Mouse (Mus musculus) lung, embryonic 16.5 days (tissue): ENCODE results near the gene Mroh3. TPM values are rescaled to one million over a fixed set of nuclear protein-coding genes. Genes with fewer than 3 reads are reported as not detected.

Experiments
- ATAC-seq: fragments of 200-750 bp; cut with Nextera tagmentation; 2 replicates; pipeline ENCODE4 v1.8.0; 2017; ENCODE audit warnings: low read depth, mild to moderate bottlenecking, moderate library complexity
- H3K27ac ChIP-seq: fragments of 300-500 bp; sonication (generic); 2 replicates; pipeline ENCODE4 v1.5.1; 2014; ENCODE audit warnings: mild to moderate bottlenecking, control low read depth, low read length
- H3K27me3 ChIP-seq: fragments of 300-500 bp; sonication (generic); 2 replicates; pipeline ENCODE4 v1.6.1; 2014; ENCODE audit warnings: low read depth, low read length, mixed read lengths; ENCODE audit not compliant: control insufficient read depth, insufficient read depth
- H3K36me3 ChIP-seq: fragments of 300-500 bp; sonication (generic); 2 replicates; pipeline ENCODE4 v1.6.1; 2014; ENCODE audit warnings: low read length; ENCODE audit not compliant: control insufficient read depth, insufficient read depth
- H3K4me1 ChIP-seq: fragments of 300-500 bp; sonication (generic); replicated peaks from 2 replicates; pipeline ENCODE4 v1.6.1; 2014; ENCODE audit warnings: low read length, mixed read lengths; ENCODE audit not compliant: control insufficient read depth, insufficient read depth
- H3K4me2 ChIP-seq: fragments of 300-500 bp; sonication (generic); 2 replicates; pipeline ENCODE4 v1.6.1; 2014; ENCODE audit warnings: low read depth, low read length, control low read depth
- H3K4me3 ChIP-seq: fragments of 300-500 bp; sonication (generic); 2 replicates; pipeline ENCODE4 v1.5.1; 2014; ENCODE audit warnings: mild to moderate bottlenecking, low read length, control low read depth
- H3K9ac ChIP-seq: fragments of 300-500 bp; sonication (generic); 2 replicates; pipeline ENCODE4 v1.6.1; 2014; ENCODE audit warnings: low read length, control low read depth
- H3K9me3 ChIP-seq: fragments of 300-500 bp; sonication (generic); 2 replicates; pipeline ENCODE4 v1.6.1; 2016; ENCODE audit warnings: low read length; ENCODE audit not compliant: control insufficient read depth
- WGBS: fragments of 180-500 bp; shearing (Covaris S2); extraction: QIAGEN DNeasy Blood & Tissue Kit; methylation state at CpG from one replicate; pipeline ENCODE4 v1.1.7; 2014; 5-methylcytosine and 5-hydroxymethylcytosine counted together
- polyA plus RNA-seq: library from polyadenylated mRNA; unstranded; fragments of >200 nt; fragmentation: Nextera tagmentation; extraction: Ambion mirVana; gene quantifications from 2 replicates; pipeline ENCODE4 v1.2.1, GENCODE M21; 2015

Mroh3 gene
- polyA plus RNA-seq, 1 experiment from 2014 or later = not detected

GRCm38 (mm10) chr1:136220037-136220871, 7.6 kb upstream of the Mroh3 start:
- Histone ChIP-seq H3K27me3 (no peaks in the 10 kb centered on the region), H3K9ac (no peak overlapping the region), H3K4me2 (no peak overlapping the region), H3K9me3 (no peaks in the 10 kb centered on the region), H3K27ac (peak overlapping the region; percentile 57), H3K4me1 (peaks cover 10% of the 10 kb centered on the region), H3K4me3 (no peak overlapping the region), H3K36me3 (peaks cover 7% of the 10 kb centered on the region; the same call in 1 of the 2 replicates)
- peak; percentile 88 for ATAC-seq
- 40% methylated on average over 10 of the region's 10 CpGs for WGBS

- Histone ChIP-seq H3K27me3 (no peaks in the 10 kb centered on the region), H3K4me1 (no peaks in the 10 kb centered on the region), H3K4me2 (no peak overlapping the region), H3K36me3 (peaks cover 4% of the 10 kb centered on the region; the same call in 1 of the 2 replicates), H3K4me3 (no peak overlapping the region), H3K9ac (no peak overlapping the region), H3K27ac (no peak overlapping the region), H3K9me3 (no peaks in the 10 kb centered on the region)
- ATAC-seq = no peak
- WGBS = 70% methylated on average over 15 of the region's 15 CpGs
Observed at GRCm38 (mm10) chr1:136214304-136214703, 1.7 kb upstream of the Mroh3 start.

GRCm38 (mm10) chr1:136190033-136190432, 22.6 kb downstream of the Mroh3 start:
- no peaks in the 10 kb centered on the region for H3K36me3 ChIP-seq
- H3K4me3 ChIP-seq = no peak overlapping the region
- H3K9me3 ChIP-seq = no peaks in the 10 kb centered on the region
- no peaks in the 10 kb centered on the region for H3K4me1 ChIP-seq
- 83% methylated on average over 5 of the region's 5 CpGs for WGBS
- no peak overlapping the region for H3K4me2 ChIP-seq
- H3K27ac ChIP-seq = no peak overlapping the region
- H3K9ac ChIP-seq = no peak overlapping the region
- H3K27me3 ChIP-seq = no peaks in the 10 kb centered on the region
- no peak for ATAC-seq

GRCm38 (mm10) chr1:136179511-136180001, 33.1 kb downstream of the Mroh3 start:
- no peak for ATAC-seq
- 39% methylated on average over 2 of the region's 2 CpGs for WGBS
- H3K27ac ChIP-seq = no peak overlapping the region
- peaks cover 4% of the 10 kb centered on the region; the same call in 1 of the 2 replicates for H3K4me1 ChIP-seq
- no peaks in the 10 kb centered on the region for H3K9me3 ChIP-seq
- H3K9ac ChIP-seq = no peak overlapping the region
- no peaks in the 10 kb centered on the region for H3K27me3 ChIP-seq
- no peak overlapping the region for H3K4me3 ChIP-seq
- H3K36me3 ChIP-seq = no peaks in the 10 kb centered on the region
- no peak overlapping the region for H3K4me2 ChIP-seq

- 42% methylated on average over 6 of the region's 6 CpGs for WGBS
- H3K4me3 ChIP-seq = no peak overlapping the region
- no peak for ATAC-seq
Observed at GRCm38 (mm10) chr1:136178741-136179140, 33.9 kb downstream of the Mroh3 start.

GRCm38 (mm10) chr1:136177085-136177484, 35.5 kb downstream of the Mroh3 start:
- no peak for ATAC-seq
- no peaks in the 10 kb centered on the region for H3K36me3 ChIP-seq
- H3K4me1 ChIP-seq = peaks cover 10% of the 10 kb centered on the region
- H3K9me3 ChIP-seq = no peaks in the 10 kb centered on the region
- H3K4me3 ChIP-seq = no peak overlapping the region
- no peak overlapping the region for H3K27ac ChIP-seq
- H3K4me2 ChIP-seq = no peak overlapping the region
- H3K27me3 ChIP-seq = no peaks in the 10 kb centered on the region
- WGBS = 49% methylated on average over 2 of the region's 2 CpGs
- H3K9ac ChIP-seq = no peak overlapping the region

More at GRCm38 (mm10) chr1:136178741-136179140, 33.9 kb downstream of the Mroh3 start:
- Histone ChIP-seq H3K36me3 (no peaks in the 10 kb centered on the region), H3K27ac (no peak overlapping the region), H3K9me3 (no peaks in the 10 kb centered on the region), H3K27me3 (no peaks in the 10 kb centered on the region), H3K4me2 (no peak overlapping the region), H3K9ac (no peak overlapping the region), H3K4me1 (peaks cover 7% of the 10 kb centered on the region)

GRCm38 (mm10) chr1:136175183-136175582, 37.4 kb downstream of the Mroh3 start:
- Histone ChIP-seq H3K27ac (no peak overlapping the region), H3K36me3 (no peaks in the 10 kb centered on the region), H3K4me2 (no peak overlapping the region), H3K9me3 (no peaks in the 10 kb centered on the region), H3K9ac (no peak overlapping the region), H3K27me3 (no peaks in the 10 kb centered on the region), H3K4me3 (no peak overlapping the region), H3K4me1 (peaks cover 10% of the 10 kb centered on the region)
- no peak for ATAC-seq
- 30% methylated on average over 6 of the region's 6 CpGs for WGBS

- Histone ChIP-seq H3K4me1 (peaks cover 10% of the 10 kb centered on the region), H3K4me2 (peak overlapping the region; percentile 38), H3K9ac (no peak overlapping the region), H3K27ac (no peak overlapping the region), H3K9me3 (no peaks in the 10 kb centered on the region), H3K4me3 (peak overlapping the region; percentile 18; the same call in 1 of the 2 replicates), H3K27me3 (no peaks in the 10 kb centered on the region), H3K36me3 (no peaks in the 10 kb centered on the region)
- 21% methylated on average over 13 of the region's 13 CpGs for WGBS
- ATAC-seq = peak; percentile 18; the same call in 1 of the 2 replicates
Observed at GRCm38 (mm10) chr1:136174101-136174606, 38.5 kb downstream of the Mroh3 start.

- no peak for ATAC-seq
- peaks cover 6% of the 10 kb centered on the region for H3K4me1 ChIP-seq
- no peak overlapping the region for H3K9ac ChIP-seq
- H3K27me3 ChIP-seq = no peaks in the 10 kb centered on the region
- no peak overlapping the region for H3K27ac ChIP-seq
- 71% methylated on average over 12 of the region's 12 CpGs for WGBS
- no peak overlapping the region for H3K4me2 ChIP-seq
- no peaks in the 10 kb centered on the region for H3K36me3 ChIP-seq
- no peak overlapping the region for H3K4me3 ChIP-seq
- H3K9me3 ChIP-seq = no peaks in the 10 kb centered on the region
Observed at GRCm38 (mm10) chr1:136172696-136173095, 39.9 kb downstream of the Mroh3 start.
